Mouse (Mus musculus) cerebellum, adult 2 months (tissue): Measurements from ENCODE around the gene Gm6358. TPM values are rescaled to one million over a fixed set of nuclear protein-coding genes. Genes with fewer than 3 reads are reported as not detected.
"Not testable (repeated sequence)": the region's sequence is repeated elsewhere in the genome, so short reads cannot be mapped to it uniquely, and the experiment has no call there.

Experiments used
- DNase-seq, 2 experiments: peaks; one replicate each; pipeline ENCODE4 v3.0.0; 2021
- H3K27ac ChIP-seq: fragments of 200-500 bp; 2 replicates; pipeline ENCODE4 v1.5.1; 2012; ENCODE audit warnings: low read length, control low read depth, inconsistent platforms; ENCODE audit not compliant: insufficient read depth
- H3K27me3 ChIP-seq: fragments of 200-500 bp; 2 replicates; pipeline ENCODE4 v1.6.1; 2012; ENCODE audit warnings: inconsistent platforms, mild to moderate bottlenecking, low read length, moderate library complexity; ENCODE audit not compliant: control insufficient read depth, insufficient read depth
- H3K4me1 ChIP-seq: fragments of 200-500 bp; 2 replicates; pipeline ENCODE4 v1.6.1; 2011; ENCODE audit warnings: low read length; ENCODE audit not compliant: control insufficient read depth, insufficient read depth
- H3K4me3 ChIP-seq: fragments of 200-500 bp; replicated peaks from 2 replicates; pipeline ENCODE3; 2011; ENCODE audit warnings: mild to moderate bottlenecking, low read depth, low read length, control low read depth; ENCODE audit not compliant: insufficient read depth
- CTCF ChIP-seq: fragments of 200-500 bp; IDR thresholded peaks from 2 replicates; pipeline ENCODE4 v1.5.1; 2011; ENCODE audit warnings: low read depth, mild to moderate bottlenecking, control low read depth, low read length, moderate library complexity, borderline replicate concordance; ENCODE audit not compliant: insufficient read depth
- POLR2A ChIP-seq: fragments of 200-500 bp; IDR thresholded peaks from 2 replicates; pipeline ENCODE4 v1.6.1; 2011; ENCODE audit warnings: low read length, control low read depth, borderline replicate concordance; ENCODE audit not compliant: insufficient read depth
- WGBS: fragments of 180-500 bp; shearing (Covaris S2); methylation state at CpG from one replicate; pipeline ENCODE4 v1.1.7; 2018; 5-methylcytosine and 5-hydroxymethylcytosine counted together
- polyA plus RNA-seq: library from polyadenylated mRNA; depleted of rRNA; stranded (reverse); fragments of >200 nt; gene quantifications from 2 replicates; pipeline ENCODE4 v1.2.3, GENCODE M21; 2012; rRNA removed

The Gm6358 gene
- polyA plus RNA-seq = not detected in 2 replicates

GRCm38 (mm10) chr16:89140551-89140950, at the start of gene Gm6358:
Gm6358 (plus strand) TSS chr16:89140851.
- TF ChIP-seq POLR2A = no peak
- no peak for TF ChIP-seq CTCF
- DNase-seq = no peak
- Histone ChIP-seq H3K27me3 (no peaks in the 10 kb centered on the region), H3K4me1 (no peaks in the 10 kb centered on the region), H3K27ac (no peak within 1 kb of the TSS), H3K4me3 (no peak within 1 kb of the TSS)
- 94% methylated on average over 1 of the region's 1 CpGs for WGBS

- no peaks in the 10 kb centered on the region; the same call in 1 of the 2 replicates for H3K27me3 ChIP-seq
- 96% methylated on average over 1 of the region's 1 CpGs for WGBS
- H3K4me1 ChIP-seq = no peaks in the 10 kb centered on the region
- no peak for TF ChIP-seq POLR2A
- TF ChIP-seq CTCF = no peak
- H3K27ac ChIP-seq = no peak within 1 kb of the TSS
- H3K4me3 ChIP-seq = no peak within 1 kb of the TSS
- DNase-seq = no peak
Measured at GRCm38 (mm10) chr16:89150786-89151185, 10.1 kb downstream of the Gm6358 start, which contains the start of gene Gm10061. Gm10061 (plus strand) TSS chr16:89151086.

- no peaks in the 10 kb centered on the region; the same call in 1 of the 2 replicates for H3K27me3 ChIP-seq
- TF ChIP-seq POLR2A (no peak), CTCF (no peak)
- no peaks in the 10 kb centered on the region for H3K4me1 ChIP-seq
- 85% methylated on average over 4 of the region's 4 CpGs for WGBS
- no peak for DNase-seq
- no peak within 1 kb of the TSS for H3K4me3 ChIP-seq
- H3K27ac ChIP-seq = no peak within 1 kb of the TSS
Measured at GRCm38 (mm10) chr16:89157652-89158051, 17.0 kb downstream of the Gm6358 start, which contains the start of gene Gm9789. Gm9789 (plus strand) TSS chr16:89157952.

GRCm38 (mm10) chr16:89169190-89169589, 28.5 kb downstream of the Gm6358 start, which contains the start of gene Gm7735:
Gm7735 (plus strand) TSS chr16:89169490.
- not testable (repeated sequence) for H3K27me3 ChIP-seq, H3K27ac ChIP-seq, H3K4me3 ChIP-seq, H3K4me1 ChIP-seq, DNase-seq

GRCm38 (mm10) chr16:89174435-89174834, 33.8 kb downstream of the Gm6358 start, which contains the start of gene 1110057P08Rik:
1110057P08Rik (plus strand) TSS chr16:89174735.
- 84% methylated on average over 2 of the region's 2 CpGs for WGBS
- Histone ChIP-seq H3K27me3 (no peaks in the 10 kb centered on the region), H3K4me1 (no peaks in the 10 kb centered on the region), H3K4me3 (no peak within 1 kb of the TSS), H3K27ac (no peak within 1 kb of the TSS)
- TF ChIP-seq CTCF = no peak
- no peak for DNase-seq

GRCm38 (mm10) chr16:89188621-89189020, 48.0 kb downstream of the Gm6358 start:
- H3K4me3 ChIP-seq = no peak overlapping the region
- H3K4me1 ChIP-seq = no peaks in the 10 kb centered on the region
- 78% methylated on average over 4 of the region's 4 CpGs for WGBS
- no peak for DNase-seq
- H3K27me3 ChIP-seq = no peaks in the 10 kb centered on the region
- no peak overlapping the region for H3K27ac ChIP-seq
- TF ChIP-seq CTCF (no peak), POLR2A (no peak)

Other genes with a start within 250 kb of the Gm6358 start
- not detected in 2 replicates for gene Krtap19-5, start 244.4 kb upstream of the Gm6358 start, polyA plus RNA-seq
- gene Krtap19-9b, start 208.6 kb upstream of the Gm6358 start, polyA plus RNA-seq = not detected in 2 replicates
- not detected in 2 replicates for gene Krtap16-3, start 178.0 kb upstream of the Gm6358 start, polyA plus RNA-seq
- not detected in 2 replicates for gene Krtap22-2, start 130.1 kb upstream of the Gm6358 start, polyA plus RNA-seq
- not detected in 2 replicates for gene Gm10229, start 125.6 kb upstream of the Gm6358 start, polyA plus RNA-seq
- not detected in 2 replicates for gene Krtap6-1, start 109.2 kb upstream of the Gm6358 start, polyA plus RNA-seq
- gene Gm10228, start 99.4 kb upstream of the Gm6358 start, polyA plus RNA-seq = not detected in 2 replicates
- gene Krtap6-5, start 93.0 kb upstream of the Gm6358 start, polyA plus RNA-seq = not detected in 2 replicates
- gene 1110025L11Rik, start 76.8 kb upstream of the Gm6358 start, polyA plus RNA-seq = not detected in 2 replicates
- gene Krtap6-3, start 56.8 kb upstream of the Gm6358 start, polyA plus RNA-seq = not detected in 2 replicates
- gene Gm10061, start 10.2 kb downstream of the Gm6358 start, polyA plus RNA-seq = not detected in 2 replicates
- gene Gm9789, start 17.1 kb downstream of the Gm6358 start, polyA plus RNA-seq = not detected in 2 replicates
- not detected in 2 replicates for gene Gm7735, start 28.6 kb downstream of the Gm6358 start, polyA plus RNA-seq
- gene 1110057P08Rik, start 33.9 kb downstream of the Gm6358 start, polyA plus RNA-seq = not detected in 2 replicates
- not detected in 2 replicates for gene Krtap20-2, start 65.0 kb downstream of the Gm6358 start, polyA plus RNA-seq